Mouse (Mus musculus) retina, postnatal 7 days (tissue): Measurements from ENCODE around the gene Gpr107.

ENCODE experiments used
- DNase-seq: peaks from one replicate; pipeline ENCODE4 v3.0.0-alpha.2; 2012; ENCODE audit warnings: low read depth, low spot score

Gene Gpr107

DNA sequence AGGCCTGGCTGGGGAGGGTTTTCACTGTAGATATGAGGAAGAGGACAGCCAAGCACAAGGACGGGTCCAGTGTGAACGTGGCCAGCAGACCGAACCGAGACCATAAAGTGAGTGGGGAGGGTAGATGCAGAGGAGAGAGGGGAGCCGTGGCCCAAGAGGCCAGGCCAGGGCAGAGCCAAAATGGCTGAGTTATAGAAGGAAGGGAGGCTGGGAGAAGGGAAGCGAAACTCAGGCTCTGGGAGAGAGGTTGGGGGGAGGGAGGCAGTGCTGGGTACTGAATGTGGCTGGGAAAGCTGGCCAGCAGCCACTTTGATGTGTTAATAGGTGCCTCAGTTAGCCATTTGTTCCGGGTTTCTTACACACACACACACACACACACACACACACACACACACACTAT lies 24.9 kb upstream of the Gpr107 start:
- DNase-seq: no peak

DNA sequence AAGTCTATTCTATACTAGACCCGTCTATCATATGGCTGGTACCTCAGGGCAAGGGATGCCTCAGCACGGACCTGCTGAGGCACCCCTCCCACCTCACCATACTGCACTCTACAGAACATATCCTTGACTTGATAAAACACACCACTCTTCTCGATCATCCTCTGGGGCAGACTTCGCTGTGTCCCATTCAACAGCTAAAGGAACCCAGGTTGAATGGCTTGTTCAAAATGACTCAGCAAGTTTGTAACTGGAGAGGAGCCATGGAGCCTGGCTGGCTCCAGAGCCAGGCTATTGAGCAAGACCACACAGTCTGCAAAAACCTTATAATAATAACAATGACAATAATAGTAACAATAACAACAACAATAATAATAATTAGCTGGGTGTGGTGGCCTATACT lies 24.2 kb upstream of the Gpr107 start:
- DNase-seq: no peak

DNA sequence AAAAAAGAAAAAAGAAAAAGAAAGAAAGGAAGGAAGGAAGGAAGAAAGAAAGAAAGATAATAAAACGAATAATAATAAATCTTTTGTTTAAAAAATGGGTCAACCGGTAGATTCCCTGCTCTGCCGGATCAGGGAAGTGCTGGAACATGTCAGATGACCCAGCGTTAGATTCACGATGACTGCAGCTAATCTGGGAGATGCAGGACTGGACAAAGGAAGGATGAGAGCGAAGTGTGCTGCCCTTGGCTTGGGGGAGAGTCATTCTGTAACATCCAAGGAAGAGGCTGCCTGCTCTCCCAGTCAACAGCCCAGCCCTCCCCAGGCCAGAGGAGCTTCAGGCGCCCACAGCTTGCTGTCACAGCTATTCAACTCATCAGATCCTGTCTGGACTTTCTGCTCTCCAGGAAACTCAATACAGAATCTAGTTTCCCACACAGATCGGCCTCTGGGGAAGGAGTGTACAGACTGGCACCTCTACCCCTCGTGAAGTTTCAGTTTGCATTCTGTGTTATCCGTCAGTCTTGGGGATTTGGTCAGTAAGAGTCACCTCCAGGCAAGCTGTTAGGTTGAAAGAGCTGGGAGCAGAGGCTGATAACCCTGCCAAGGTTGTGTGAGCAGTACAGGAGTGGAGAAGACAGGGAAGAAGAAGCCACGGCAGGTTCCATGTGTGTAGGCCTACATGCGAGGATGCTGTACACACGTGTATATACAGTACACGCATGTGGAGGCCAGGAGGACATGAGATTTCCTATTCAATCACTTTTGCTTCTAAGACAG lies 22.2 kb upstream of the Gpr107 start:
- DNase-seq: no peak

DNA sequence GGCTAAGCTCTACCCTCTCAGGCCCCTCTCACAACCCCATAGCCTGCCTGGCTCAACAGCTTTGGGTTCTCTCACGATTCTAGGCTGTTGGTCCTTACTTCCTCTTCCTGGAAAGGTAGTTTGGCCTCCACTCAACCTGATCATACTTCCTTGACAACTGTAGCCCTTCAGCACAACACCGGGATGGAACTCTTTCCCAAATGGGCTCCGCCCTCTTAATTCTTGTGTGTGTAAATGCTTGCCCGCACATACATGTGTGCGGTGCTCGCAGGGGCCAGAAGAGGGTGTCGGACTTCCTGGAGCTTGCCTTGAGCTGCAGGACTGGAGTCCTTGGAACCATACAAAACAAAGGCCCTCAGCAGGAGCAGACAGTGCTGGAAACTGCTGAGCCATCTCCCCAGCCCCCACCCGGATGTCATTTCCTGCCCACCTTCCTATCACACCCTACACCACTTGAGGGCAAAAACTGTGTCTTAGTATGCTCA lies 21.3 kb upstream of the Gpr107 start:
- DNase-seq: no peak

DNA sequence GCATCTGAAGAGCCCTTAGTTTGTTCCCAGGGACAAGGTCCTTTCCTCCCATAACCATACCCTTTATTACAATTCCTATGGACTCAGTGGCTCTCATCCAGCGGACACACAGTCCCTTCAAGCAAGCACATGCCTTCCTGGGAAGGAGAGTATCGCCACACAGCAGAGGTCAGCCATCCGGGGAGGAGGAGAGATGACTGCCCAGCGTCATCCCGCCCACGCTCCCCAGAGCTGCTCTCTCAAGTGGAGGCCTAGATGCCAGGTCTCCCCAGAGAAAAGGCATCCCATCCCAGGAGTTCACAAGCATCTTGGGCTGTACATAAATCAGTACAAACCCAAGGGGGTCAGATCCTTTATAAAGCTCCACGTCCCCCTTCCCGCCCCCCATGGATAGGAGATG lies 19.4 kb upstream of the Gpr107 start:
- no peak for DNase-seq

DNA sequence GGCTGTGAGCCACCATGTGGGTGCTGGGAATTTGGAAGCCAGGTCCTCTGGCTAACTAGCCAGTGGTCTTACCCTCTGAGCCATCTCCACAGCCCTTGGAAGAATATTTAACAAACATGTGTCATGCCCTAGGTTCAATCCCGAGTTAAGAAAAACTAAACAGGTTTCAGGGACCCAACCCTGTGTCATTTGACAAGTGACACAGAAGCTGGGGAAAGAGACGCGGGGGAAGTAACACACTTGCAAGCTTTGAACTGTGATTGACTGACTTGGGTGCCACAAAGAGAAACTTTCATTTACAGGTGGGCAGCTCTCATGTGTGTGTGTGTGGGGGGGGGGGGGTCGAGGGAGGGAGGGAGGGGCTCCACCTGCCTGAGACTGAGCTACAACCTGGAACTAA lies 18.1 kb upstream of the Gpr107 start:
- no peak for DNase-seq

DNA sequence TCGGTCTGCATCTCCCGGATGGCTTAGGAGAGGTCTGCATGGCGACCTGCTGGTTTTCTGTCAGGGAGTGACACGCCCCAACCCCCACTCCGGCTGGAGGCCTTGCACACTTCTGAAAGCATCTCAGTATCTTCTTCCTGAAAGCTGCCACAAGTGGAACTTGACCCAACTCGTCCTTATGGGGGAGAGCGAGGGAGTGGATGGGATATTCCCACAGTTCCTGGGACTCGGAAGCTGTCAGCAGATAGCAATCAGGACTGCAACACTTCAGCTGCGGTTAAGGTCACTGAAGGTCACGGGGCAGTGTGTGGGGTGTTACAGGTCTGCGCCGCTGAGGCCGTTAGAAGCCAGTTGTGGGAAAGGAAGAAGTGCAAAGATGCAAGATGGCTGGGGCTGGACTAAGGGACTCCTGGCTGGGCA lies 16.6 kb upstream of the Gpr107 start:
- DNase-seq: no peak

DNA sequence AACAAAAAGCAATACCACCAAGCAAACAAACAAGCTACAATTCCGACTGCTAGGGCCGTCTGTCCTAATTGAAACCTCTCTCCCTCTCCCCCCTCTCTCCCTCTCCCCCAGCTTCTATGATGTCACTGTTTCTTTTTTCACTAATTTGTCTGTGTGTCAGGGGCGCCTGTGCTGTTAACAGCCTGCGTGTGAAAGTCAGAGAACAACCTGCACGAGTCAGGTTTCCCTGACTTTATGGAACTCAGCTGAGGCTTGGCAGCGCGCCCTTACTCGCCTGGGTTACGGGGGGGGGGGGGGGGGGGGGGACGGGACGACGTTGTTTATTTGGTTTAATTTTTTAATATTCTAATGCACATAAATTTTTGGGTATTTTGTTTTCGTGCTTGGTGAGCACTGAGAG lies 15.8 kb upstream of the Gpr107 start:
- DNase-seq: no peak

DNA sequence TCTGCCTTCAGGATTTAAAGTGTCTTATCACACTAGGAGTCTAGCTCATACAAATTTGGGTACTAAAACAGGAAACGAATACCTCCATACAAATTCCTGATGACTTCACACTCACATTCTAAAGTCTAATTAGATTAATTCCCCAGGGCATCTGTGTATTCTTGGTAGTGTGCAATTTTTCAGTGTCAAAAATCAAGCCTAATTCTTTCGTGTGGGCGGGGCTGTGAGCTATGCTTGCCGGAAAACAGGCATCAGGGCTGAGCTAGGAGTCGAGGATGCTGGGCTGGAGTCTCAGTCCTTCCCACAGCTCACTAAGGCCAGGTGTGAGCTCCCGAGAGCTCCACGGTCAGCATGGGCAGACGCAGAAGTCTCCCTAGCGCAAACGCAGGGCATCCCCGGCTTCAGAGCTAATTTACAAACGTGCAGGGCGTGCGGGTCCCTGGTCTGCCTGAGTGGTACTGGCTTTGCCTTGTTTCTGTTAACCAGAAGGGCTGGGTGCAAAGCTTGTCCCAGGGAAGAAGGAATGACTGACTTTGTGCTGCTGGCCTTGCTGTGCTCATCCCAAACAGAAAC lies 15.0 kb upstream of the Gpr107 start:
- DNase-seq: no peak

DNA sequence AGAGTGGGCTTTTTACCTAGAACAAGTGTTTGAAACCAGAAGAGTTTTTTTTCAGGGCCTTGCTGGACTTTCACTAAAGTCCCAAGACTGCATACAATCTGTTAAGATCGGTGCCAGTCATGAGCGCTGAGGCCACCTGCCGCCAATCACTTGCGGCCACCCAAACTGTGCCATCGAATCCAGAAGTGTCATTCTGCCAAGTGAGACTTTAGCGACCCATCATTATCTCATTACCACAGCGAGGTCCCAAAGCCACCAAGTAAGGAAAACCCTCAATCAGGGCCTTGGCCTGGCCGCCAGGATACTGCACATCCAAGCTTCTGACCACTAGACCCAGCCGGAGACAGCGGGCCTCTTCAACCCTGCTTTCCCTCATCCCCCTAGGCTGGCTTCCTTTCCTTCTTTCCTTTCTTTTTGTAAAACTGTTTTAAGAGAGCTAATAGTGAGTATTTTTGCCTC lies 12.9 kb upstream of the Gpr107 start:
- DNase-seq: no peak

DNA sequence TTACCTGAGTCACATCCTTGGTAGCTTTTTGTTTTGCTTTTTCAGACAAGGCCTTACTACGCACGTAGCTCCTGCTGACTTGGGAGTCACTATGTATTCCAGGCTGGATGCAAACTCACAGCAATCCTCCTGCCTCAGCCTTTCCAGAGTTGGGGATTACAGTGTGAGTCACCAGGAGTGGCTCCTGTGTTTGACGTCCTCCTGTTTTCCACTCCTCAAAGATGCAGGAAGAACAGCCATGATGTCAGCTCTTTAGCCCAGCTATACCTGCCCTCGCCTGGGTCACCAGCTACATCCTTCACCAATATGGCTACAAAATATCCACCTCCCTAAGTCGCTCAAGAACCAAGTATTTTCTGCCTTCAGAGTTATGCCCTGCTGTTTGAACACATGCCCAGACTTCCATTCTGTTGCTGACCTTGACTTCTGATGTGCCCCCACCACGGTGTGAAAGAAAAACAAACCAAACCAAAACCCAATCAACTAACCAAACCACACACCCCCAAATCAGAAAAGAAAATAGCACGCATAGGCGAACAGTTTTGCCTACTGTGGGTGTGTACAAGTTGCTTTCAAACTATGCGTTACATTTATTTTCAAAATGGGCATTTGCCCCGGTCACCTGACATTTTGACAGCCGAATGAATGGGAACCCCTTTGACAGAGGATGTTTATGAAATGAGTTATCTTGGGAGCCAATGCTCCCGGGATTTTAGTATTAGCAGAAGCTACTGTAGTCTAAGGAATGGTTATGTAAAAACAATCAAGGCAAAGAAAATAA lies 11.9 kb upstream of the Gpr107 start:
- DNase-seq: no peak

DNA sequence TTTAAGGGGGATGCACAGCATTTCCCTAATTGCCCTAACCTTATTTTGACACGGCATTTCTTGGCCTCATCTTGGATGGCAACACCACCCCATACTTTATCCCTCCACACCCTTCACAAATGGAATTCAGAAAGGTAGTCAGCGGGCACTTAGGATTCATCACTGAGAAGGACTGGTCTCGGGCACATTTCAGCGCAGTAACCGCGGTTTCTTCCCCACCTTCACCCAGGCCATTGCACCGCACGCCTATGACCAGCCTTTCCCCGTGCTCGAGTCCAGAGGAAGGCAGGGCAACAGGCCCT lies 11.4 kb upstream of the Gpr107 start:
- DNase-seq: no peak

DNA sequence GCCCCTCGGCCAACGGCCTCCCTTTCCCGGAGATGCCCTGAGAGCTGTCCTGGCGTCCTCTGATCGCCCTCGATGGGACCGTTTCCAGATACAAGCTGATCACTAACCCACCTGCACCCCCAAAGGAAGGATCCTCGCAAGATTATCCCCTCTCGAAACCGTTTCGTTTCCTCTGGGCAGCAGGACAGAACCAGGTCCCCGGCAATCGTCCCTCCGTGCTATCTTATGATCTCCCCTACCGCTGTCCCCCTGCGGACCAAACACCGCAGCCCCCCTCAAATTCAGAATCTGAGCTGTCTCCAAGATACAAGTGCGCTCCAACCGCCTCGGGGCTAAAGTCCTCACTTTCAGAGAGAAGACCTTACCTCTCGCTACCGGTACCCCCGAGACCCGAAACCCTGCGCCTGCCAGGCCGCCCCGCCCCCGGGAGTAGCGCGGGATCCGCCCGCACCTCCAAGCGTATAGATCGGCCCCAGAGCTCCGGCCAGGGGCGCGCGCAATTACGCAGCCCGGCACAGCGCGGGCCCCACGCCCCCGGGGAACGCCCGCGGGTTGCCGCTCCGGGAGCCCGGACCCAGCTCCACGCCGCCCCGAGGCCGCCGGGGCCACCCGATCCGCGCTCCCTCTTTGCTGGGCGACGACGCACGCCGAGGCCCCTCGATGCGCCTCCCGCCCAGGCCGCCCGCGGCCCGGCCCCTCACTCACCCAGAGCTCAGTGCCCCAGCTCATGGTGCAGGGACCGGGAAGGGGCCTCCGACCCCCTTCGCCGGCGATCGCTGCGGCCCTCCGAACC lies 10.8 kb upstream of the Gpr107 start:
- DNase-seq: no peak

DNA sequence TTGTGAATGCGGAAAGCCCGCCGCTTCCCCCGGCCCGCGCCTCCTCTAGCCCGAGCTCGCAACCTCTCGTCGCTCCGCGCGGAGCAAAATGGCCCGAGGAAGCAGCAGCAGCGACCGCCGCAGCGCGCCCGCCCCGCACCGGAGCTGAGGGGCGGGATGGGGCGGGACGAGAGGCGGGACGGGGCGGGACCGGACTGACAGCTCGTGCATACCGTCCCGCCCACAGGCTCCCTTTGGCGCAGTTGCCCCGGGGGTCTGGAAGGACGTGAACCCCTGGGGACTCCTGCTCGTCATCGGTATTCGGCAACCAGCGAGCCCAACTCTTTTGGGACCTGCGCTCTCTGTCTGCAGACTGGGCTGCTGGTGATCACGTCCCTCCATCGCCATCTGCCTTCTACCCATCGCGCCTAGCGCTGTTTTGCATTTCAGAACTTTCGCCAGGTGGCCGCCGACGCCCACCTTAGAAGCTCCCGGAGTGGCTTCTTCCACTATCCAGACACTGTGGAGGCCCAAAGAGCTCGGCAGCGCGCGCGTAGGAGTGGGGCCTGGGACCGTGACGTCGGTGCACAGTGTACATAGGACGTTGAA lies 10.2 kb upstream of the Gpr107 start, which contains the start of gene Fnbp1:
Gene Fnbp1, minus strand, starts transcription at position 142 of the 588 bp plus-strand sequence.
- DNase-seq: peak; percentile 70

DNA sequence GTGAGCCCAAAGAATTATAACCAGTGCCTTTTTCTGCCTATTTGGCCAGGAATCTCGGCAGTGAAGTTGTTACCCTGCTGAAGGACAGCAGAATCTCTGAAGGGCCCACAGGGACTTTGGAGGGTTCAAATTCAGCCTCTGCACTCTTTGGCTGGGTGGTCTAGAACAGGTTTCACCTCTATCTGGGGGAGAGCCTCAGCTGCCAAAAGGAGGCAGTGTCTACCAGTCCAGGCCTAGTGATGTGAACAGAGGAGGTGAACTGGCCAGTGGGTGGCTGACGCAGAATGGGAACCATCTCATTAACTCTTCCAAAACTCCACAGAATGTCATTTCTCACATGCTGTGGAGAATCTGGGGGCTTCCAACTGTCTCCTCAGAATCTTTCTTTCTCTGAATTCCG lies 9.6 kb upstream of the Gpr107 start:
- no peak for DNase-seq

DNA sequence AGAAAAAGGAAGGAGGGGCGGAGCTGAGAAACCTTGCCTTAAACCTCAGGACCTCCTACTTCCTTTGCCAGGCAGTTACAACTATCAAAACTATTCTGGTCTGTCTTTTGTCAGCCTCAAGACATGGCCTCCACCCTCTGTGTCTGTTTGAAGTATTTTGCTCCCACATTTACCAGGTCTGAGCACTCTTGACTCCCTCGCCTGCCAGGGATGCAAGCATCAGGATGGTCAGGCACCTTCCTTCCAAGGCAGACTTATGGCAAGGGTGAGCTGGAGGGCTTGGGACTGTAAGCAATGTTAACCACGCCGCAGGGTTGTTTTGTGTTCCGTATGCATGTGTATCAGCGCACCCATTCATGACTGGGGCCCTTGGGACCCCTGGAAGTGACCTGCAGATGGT lies 8.8 kb upstream of the Gpr107 start:
- DNase-seq: no peak

DNA sequence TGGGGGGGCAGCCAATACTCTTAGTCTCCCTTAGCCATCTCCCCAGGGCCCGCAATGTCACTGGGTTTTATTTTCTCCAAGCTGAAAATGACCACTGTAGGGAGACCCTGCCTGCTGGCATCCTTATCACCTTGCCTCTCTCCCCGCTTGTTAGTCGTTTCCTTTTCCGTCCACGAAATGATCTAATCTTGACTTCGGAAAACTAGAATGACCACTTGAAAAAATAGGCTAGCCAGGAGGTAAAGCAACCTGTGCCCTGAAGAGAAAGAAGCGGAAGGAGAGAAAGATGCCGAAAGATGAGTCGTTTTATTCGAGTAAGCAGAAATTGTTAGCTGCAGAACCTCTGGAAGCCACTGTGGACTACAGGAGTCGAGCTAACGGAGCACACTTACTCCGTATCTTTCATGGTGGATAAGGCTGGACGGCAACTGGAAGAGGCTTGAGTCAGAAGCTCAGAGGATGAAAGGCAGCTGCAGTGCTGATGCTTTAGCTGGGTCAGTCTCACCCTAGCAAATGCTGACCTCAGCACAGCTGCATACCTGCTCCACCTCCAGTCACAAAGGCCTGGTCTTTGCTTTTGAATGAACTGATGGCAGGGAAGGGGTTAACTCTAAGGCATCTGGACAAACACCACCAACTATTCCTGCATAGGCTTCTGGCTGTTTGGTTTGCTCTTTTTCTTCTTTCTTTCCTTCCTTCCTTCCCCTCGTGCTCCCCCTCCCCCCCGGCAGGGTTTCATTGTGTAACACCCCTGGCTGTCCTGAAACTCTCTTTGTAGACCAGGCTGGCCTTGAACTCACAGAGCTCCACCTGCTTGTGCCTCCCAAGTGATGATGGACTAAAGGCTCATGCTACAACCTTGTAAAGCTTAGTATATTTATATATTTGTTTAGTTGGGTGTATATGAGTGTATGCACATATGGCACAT lies 8.1 kb upstream of the Gpr107 start:
- no peak for DNase-seq

DNA sequence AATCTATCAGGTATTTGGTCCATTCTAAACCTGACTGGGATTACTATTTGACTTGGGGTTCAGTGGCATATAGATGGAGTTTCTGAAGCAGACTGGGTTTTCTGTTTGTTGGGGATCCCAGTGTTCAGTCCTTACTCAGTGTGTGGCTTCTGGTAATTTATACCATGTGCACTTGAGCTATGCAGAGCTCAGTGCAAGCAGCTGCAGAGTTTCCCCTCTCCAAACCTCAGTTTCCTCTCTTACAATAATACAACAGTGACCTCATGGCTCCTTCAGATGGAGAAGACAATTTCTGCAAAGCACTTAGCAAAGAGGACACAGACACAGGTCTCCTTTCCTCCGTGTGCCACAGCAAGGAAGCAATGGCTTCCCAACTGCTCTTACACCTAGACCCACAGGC lies 7.2 kb upstream of the Gpr107 start:
- no peak for DNase-seq

DNA sequence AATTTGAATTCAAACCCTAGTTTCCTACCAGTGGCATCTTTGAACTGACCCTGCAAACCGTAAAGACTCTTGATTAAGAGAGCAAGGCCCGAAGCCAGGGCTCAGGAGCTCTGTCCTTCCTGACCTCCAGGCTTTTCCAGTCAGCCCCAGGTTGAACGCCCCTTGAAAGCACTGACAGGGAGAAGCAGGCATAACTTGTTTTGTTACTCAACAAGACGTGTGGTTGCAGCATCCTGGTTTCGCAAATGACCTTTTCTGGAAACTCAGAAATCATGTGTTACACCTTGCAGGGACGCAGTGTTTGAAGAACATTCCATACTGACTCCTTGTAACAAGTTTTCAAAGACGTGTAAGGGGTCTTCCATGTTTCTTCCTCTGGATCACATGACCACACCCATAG lies 5.1 kb upstream of the Gpr107 start:
- DNase-seq: no peak

DNA sequence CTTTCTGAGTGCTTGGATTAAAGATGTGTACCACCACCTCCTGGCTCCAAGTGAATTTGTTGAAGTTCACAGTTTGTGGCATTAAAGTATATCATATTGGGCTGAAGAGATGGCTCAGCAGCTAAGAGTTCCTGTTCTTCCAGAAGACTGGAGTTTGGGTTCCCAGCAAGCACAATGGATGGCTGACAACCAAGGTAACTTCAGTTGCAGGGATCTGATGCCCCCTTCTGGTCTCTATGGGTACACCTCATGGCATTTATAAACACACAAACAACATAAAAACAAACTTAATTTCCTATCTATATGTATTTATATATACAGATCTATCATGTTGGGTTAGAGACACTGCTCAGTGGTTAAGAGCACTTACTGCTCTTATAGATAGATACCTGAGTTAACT lies 1.4 kb upstream of the Gpr107 start:
- no peak for DNase-seq
